Comparison of ENCODE assay signal across 30 mouse cellular contexts in the genomic region with DNA sequence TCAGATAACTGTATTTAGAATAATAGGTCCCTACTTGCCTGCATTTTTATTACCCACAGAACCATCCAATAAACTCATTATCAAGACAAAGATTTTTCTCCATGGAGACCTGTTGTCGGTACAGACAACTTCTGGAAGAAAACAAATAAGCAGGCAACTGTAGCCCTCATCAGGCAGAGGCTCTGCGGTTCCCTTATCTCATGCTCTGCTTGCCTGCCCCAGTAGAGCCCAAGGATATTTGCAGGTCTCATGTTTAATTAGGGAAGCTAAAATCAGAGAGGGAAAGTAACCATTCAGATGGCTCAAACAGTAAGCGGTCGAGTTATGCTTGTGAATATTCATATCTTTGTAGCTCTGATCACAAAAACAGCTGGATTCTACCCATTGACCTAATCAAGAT.
"Had no signal": no experiment of that assay in that cellular context is flagged by ENCODE, and none has a peak within 500 bp of the region (broad histone marks: within the 10 kb centered on the region; RNA-seq: fewer than 3 reads in every experiment).

No protein-coding gene starts in this region.

- H3K9me3 ChIP-seq: heart, embryonic 10.5 days; heart, embryonic 12.5 days; heart, embryonic 13.5 days; heart, embryonic 15.5 days; hindbrain, embryonic 12.5 days; hindbrain, embryonic 13.5 days; hindbrain, embryonic 15.5 days; intestine, embryonic 15.5 days; kidney, embryonic 15.5 days had no signal

- H3K27me3 ChIP-seq: heart, embryonic 12.5 days; heart, embryonic 15.5 days; hindbrain, embryonic 12.5 days; hindbrain, embryonic 13.5 days; hindbrain, embryonic 15.5 days; intestine, embryonic 15.5 days; kidney, embryonic 15.5 days had no signal

- DNase-seq: heart, postnatal 10 days; heart, postnatal 14 days; heart, postnatal 36 days; heart, postnatal 4 days; kidney, adult 11 months; kidney, adult 18-20 months; kidney, adult 2 months; kidney, adult 8-10 months; kidney, adult 9 months; kidney, postnatal 14 days; kidney, postnatal 25 days; kidney, postnatal 36 days; kidney, postnatal 4 days; layer of hippocampus, adult 9-11 months; layer of hippocampus, postnatal 36 days had no signal

- H3K4me1 ChIP-seq: heart, embryonic 13.5 days; heart, embryonic 15.5 days; hindbrain, embryonic 10.5 days; hindbrain, embryonic 12.5 days; hindbrain, embryonic 13.5 days; hindbrain, embryonic 15.5 days had no signal

- H3K4me3 ChIP-seq: heart, embryonic 10.5 days; heart, embryonic 12.5 days; heart, embryonic 13.5 days; heart, embryonic 15.5 days; hindbrain, embryonic 10.5 days; hindbrain, embryonic 12.5 days; hindbrain, embryonic 13.5 days; hindbrain, embryonic 15.5 days; intestine, embryonic 15.5 days; kidney, embryonic 15.5 days; layer of hippocampus, adult 2 months; left cerebral cortex, adult 2 months had no signal

- H3K9ac ChIP-seq: heart, embryonic 12.5 days; heart, embryonic 13.5 days; heart, embryonic 15.5 days; hindbrain, embryonic 12.5 days; hindbrain, embryonic 13.5 days; hindbrain, embryonic 14.5 days; hindbrain, embryonic 15.5 days; intestine, embryonic 15.5 days; kidney, embryonic 15.5 days had no signal

- H3K36me3 ChIP-seq: heart, embryonic 10.5 days; heart, embryonic 12.5 days; heart, embryonic 13.5 days; heart, embryonic 15.5 days; hindbrain, embryonic 10.5 days; hindbrain, embryonic 12.5 days; hindbrain, embryonic 13.5 days; hindbrain, embryonic 15.5 days; intestine, embryonic 15.5 days; kidney, embryonic 15.5 days had no signal

- H3K27ac ChIP-seq: heart, embryonic 10.5 days; heart, embryonic 13.5 days; heart, embryonic 15.5 days; hindbrain, embryonic 10.5 days; hindbrain, embryonic 12.5 days; hindbrain, embryonic 13.5 days; hindbrain, embryonic 14.5 days; hindbrain, embryonic 15.5 days; hindbrain, postnatal 0 days; intestine, embryonic 15.5 days; kidney, embryonic 15.5 days; kidney, postnatal 0 days; layer of hippocampus, adult 2 months; left cerebral cortex, adult 2 months had no signal
